Mouse (Mus musculus): ENCODE measurements around the gene Ppp1cc.
"Not testable (repeated sequence)": the region's sequence is repeated elsewhere in the genome, so short reads cannot be mapped to it uniquely, and the experiment has no call there.

The Ppp1cc gene

GRCm38 (mm10) chr5:122136508-122137408, 21.3 kb upstream of the Ppp1cc start:
- DNase-seq (ENCODE audit: low read depth, low spot score) = no peak

GRCm38 (mm10) chr5:122138856-122139255, 19.2 kb upstream of the Ppp1cc start:
- DNase-seq (ENCODE audit: low read depth, low spot score) = no peak

- not testable (repeated sequence) for DNase-seq (ENCODE audit: low read depth, low spot score)
Observed at GRCm38 (mm10) chr5:122139771-122140170, 18.3 kb upstream of the Ppp1cc start.

- no peak for DNase-seq (ENCODE audit: low read depth, low spot score)
Observed at GRCm38 (mm10) chr5:122140723-122141122, 17.4 kb upstream of the Ppp1cc start, which contains the start of gene Ccdc63. TSS of gene Ccdc63 (minus strand) at chr5:122140823.

GRCm38 (mm10) chr5:122142230-122142992, 15.7 kb upstream of the Ppp1cc start:
- DNase-seq (ENCODE audit: low read depth, low spot score) = peak; percentile 69

- no peak for DNase-seq (ENCODE audit: low read depth, low spot score)
Observed at GRCm38 (mm10) chr5:122143543-122143942, 14.5 kb upstream of the Ppp1cc start.

GRCm38 (mm10) chr5:122144825-122145224, 13.3 kb upstream of the Ppp1cc start:
- DNase-seq (ENCODE audit: low read depth, low spot score) = no peak

- peak; percentile 48 for DNase-seq (ENCODE audit: low read depth, low spot score)
Observed at GRCm38 (mm10) chr5:122145381-122146055, 12.6 kb upstream of the Ppp1cc start.

- DNase-seq (ENCODE audit: low read depth, low spot score) = no peak
Observed at GRCm38 (mm10) chr5:122146056-122146580, 12.0 kb upstream of the Ppp1cc start.

- no peak for DNase-seq (ENCODE audit: low read depth, low spot score)
Observed at GRCm38 (mm10) chr5:122146609-122147008, 11.5 kb upstream of the Ppp1cc start.

- no peak for DNase-seq (ENCODE audit: low read depth, low spot score)
Observed at GRCm38 (mm10) chr5:122148107-122148506, 10.0 kb upstream of the Ppp1cc start.

GRCm38 (mm10) chr5:122149259-122149658, 8.8 kb upstream of the Ppp1cc start:
- no peak for DNase-seq (ENCODE audit: low read depth, low spot score)

GRCm38 (mm10) chr5:122152508-122152907, 5.6 kb upstream of the Ppp1cc start:
- not testable (repeated sequence) for DNase-seq (ENCODE audit: low read depth, low spot score)

- DNase-seq (ENCODE audit: low read depth, low spot score) = no peak
Observed at GRCm38 (mm10) chr5:122154006-122154405, 4.1 kb upstream of the Ppp1cc start.

- no peak for DNase-seq (ENCODE audit: low read depth, low spot score)
Observed at GRCm38 (mm10) chr5:122154782-122155181, 3.3 kb upstream of the Ppp1cc start.

GRCm38 (mm10) chr5:122155613-122156012, 2.5 kb upstream of the Ppp1cc start:
- DNase-seq (ENCODE audit: low read depth, low spot score) = no peak

GRCm38 (mm10) chr5:122156486-122156885, 1.6 kb upstream of the Ppp1cc start:
- DNase-seq (ENCODE audit: low read depth, low spot score) = no peak

GRCm38 (mm10) chr5:122158557-122159515, 758 bp downstream of the Ppp1cc start:
- DNase-seq (ENCODE audit: low read depth, low spot score) = peak; percentile 41

- DNase-seq (ENCODE audit: low read depth, low spot score) = no peak
Observed at GRCm38 (mm10) chr5:122163194-122163593, 5.1 kb downstream of the Ppp1cc start.

- no peak for DNase-seq (ENCODE audit: low read depth, low spot score)
Observed at GRCm38 (mm10) chr5:122164011-122164410, 5.9 kb downstream of the Ppp1cc start.
